Mouse (Mus musculus) small intestine, adult 2 months (tissue): Measurements from ENCODE around the gene Dirc2.

Experiments
- CTCF ChIP-seq: fragments of 200-500 bp; IDR thresholded peaks from 2 replicates; pipeline ENCODE4 v1.5.1; 2012; ENCODE audit warnings: low read depth, mild to moderate bottlenecking, control low read depth, inconsistent platforms, low read length, moderate library complexity, mixed read lengths; ENCODE audit not compliant: insufficient replicate concordance, insufficient read length; ENCODE audit errors: extremely low read depth
- POLR2A ChIP-seq: fragments of 200-500 bp; IDR thresholded peaks from 2 replicates; pipeline ENCODE4 v1.6.1; 2012; ENCODE audit warnings: low read depth, mild to moderate bottlenecking, control low read depth, inconsistent platforms, low read length, moderate library complexity

DNA sequence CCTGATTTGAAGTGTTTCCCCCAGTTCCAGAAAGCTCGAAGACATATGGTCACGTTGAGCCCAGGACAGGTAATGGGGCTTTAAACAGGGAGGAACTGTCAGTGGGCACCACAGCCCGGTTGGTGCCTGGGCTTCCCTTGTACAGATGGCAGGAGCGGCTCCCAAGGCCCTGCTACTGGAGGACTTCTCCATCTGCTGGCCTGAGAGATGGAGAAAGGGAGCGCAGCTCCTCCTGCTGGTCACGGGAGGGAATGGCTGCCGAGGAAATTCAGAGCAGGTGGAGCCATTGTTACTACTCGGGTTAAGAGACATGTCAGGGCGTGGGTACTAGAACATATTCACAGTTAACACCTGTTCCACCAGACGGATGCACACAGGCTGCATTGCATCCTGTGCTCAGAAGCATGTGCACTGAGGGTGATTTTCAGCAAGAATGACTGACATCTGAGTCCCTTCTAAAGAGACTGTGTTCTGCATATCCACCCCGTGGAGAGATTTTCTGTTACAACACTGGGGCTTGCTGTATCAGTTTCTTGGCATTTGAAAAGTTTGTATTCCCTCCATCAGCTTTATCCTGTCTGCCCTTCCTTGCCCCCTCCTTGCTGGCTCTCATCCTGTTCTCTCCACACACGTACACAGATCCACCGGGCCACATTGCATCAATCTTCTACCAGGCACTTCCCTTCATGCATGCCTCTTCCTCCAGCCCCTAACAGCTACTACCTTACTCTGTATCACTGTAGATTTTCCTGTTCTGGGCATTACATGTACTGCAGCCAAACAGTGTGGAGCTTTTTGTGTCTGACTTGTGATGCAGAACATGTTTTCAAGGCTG is 48.3 kb upstream of the Dirc2 start:
- TF ChIP-seq CTCF: peak; percentile 99
- TF ChIP-seq POLR2A: 0 out of 2 replicates have a peak, but pooled peaks have one; percentile 10
